Comparison of ENCODE assay signal across 8 mouse cellular contexts in genomic region chr3:96104261-96105065, GRCm38 (mm10). TPM values are rescaled to one million over a fixed set of nuclear protein-coding genes. Genes with fewer than 3 reads are reported as not detected.
DNase-seq lines count a peak whose midpoint lies in the region; ATAC-seq lines count a peak whose summit lies in the region.

Gene Otud7b (plus strand): TSS chr3:96104527.

- peaks cover 14% of the 10 kb centered on the region for H3K4me1 ChIP-seq in hindbrain, embryonic 16.5 days (ENCODE audit: control insufficient read depth, insufficient read depth, low read depth, low read length)

- H3K9me3 ChIP-seq in hindbrain, embryonic 16.5 days (ENCODE audit: control insufficient read depth, low read length): no peaks in the 10 kb centered on the region

- peak within 1 kb of the TSS; percentile 82 for H3K27ac ChIP-seq in hindbrain, embryonic 16.5 days (ENCODE audit: low read depth, low read length)

- H3K4me2 ChIP-seq in hindbrain, embryonic 16.5 days (ENCODE audit: low read length): peak within 1 kb of the TSS; percentile 79

- ATAC-seq in hindbrain, embryonic 16.5 days: peak; percentile 90
- peak; percentile 85 for ATAC-seq in megakaryocyte, adult 5-6 weeks (ENCODE audit: poor library complexity, severe bottlenecking)

- peak; percentile 54 for DNase-seq in T-cell, adult 2 months (ENCODE audit: low spot score)
- DNase-seq in cerebellum, postnatal 36 days: peak; percentile 81 to 82
- DNase-seq in gastrocnemius, adult 18-20 months (ENCODE audit: low spot score): peak; percentile 88
- DNase-seq in left cerebral cortex, adult 8-10 months (ENCODE audit: low spot score in 2 of 2): peak; percentile 64 to 67
- peak; percentile 56 to 59 for DNase-seq in right cerebral cortex, adult 2 months (ENCODE audit: low spot score in 2 of 2)
- peak; percentile 77 for DNase-seq in urinary bladder, postnatal 14 days (ENCODE audit: low spot score)

- no peaks in the 10 kb centered on the region for H3K27me3 ChIP-seq in hindbrain, embryonic 16.5 days (replicated peaks; ENCODE audit: control insufficient read depth, insufficient read depth, low read length)

- WGBS in hindbrain, embryonic 16.5 days: under 1% methylated on average over 47 of the region's 84 CpGs

- no peaks in the 10 kb centered on the region for H3K36me3 ChIP-seq in hindbrain, embryonic 16.5 days (ENCODE audit: control insufficient read depth, insufficient read depth, low read length)

- H3K4me3 ChIP-seq in hindbrain, embryonic 16.5 days (ENCODE audit: low read length): peak within 1 kb of the TSS; percentile 87

- H3K9ac ChIP-seq in hindbrain, embryonic 16.5 days (ENCODE audit: low read depth, low read length): peak within 1 kb of the TSS; percentile 95

RNA-seq across cellular contexts. Expression of gene Otud7b, which starts in this region (rescaled TPM):
- total RNA-seq in gastrocnemius, adult 18-20 months (2021): 10 to 100 TPM; 57.4 to 58.2 TPM
- 6.5 and 8.7 TPM in 2 replicates for polyA plus RNA-seq in hindbrain, embryonic 16.5 days (2015; fragmentation: Nextera tagmentation; extraction: Ambion mirVana)
- total RNA-seq in left cerebral cortex, adult 8-10 months (2022): 10 to 100 TPM; 33.4 to 40.7 (median 38.5) TPM
- total RNA-seq in megakaryocyte, adult 5-6 weeks (2015): 1.2 and 1.3 TPM in 2 replicates
- total RNA-seq in megakaryocyte, adult 5-6 weeks (2017): 3.1 and 4.8 TPM in 2 replicates

Comparison
In these comparisons a context has a peak if more than half of its experiments do, and no peak if none do; other contexts are left out.
1. Peak in every context shown above with its lines: DNase-seq, ATAC-seq, H3K4me3 ChIP-seq and H3K27ac ChIP-seq.
2. RNA of gene Otud7b (total RNA-seq): 57.4 to 58.2 TPM in gastrocnemius, adult 18-20 months and 33.4 to 40.7 TPM in left cerebral cortex, adult 8-10 months; 1.2 to 4.8 TPM in megakaryocyte, adult 5-6 weeks; every median in the first group is over 4 times any median in the second.